Mouse (Mus musculus) urinary bladder, postnatal 10 days (tissue): ENCODE data around the gene Fig4.

Experiments used
- DNase-seq: peaks from one replicate; pipeline ENCODE4 v3.0.0; 2022; ENCODE audit warnings: low spot score

Gene Fig4

GRCm38 (mm10) chr10:41214083-41214482 lies 89.0 kb downstream of the Fig4 start:
- DNase-seq = no peak

DNA sequence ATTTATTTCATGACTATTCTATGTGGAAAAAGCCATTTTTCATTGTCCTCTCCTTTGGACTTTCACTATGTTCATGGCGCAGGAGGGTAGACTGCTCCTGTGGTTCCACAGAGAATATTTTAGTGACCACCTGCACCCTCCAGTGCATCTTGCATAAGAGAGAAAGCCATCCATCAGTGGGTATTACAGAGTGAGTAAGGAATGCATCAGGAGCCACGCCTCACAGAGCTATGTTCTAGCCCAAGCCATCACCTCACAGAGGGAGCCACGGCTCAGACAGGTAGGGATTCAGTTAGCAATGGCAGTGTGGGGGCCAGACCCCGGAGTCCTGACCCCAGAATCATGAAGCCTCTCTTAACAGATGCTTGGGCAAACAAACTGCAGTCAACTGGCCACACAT lies 93.5 kb downstream of the Fig4 start:
- no peak for DNase-seq

DNA sequence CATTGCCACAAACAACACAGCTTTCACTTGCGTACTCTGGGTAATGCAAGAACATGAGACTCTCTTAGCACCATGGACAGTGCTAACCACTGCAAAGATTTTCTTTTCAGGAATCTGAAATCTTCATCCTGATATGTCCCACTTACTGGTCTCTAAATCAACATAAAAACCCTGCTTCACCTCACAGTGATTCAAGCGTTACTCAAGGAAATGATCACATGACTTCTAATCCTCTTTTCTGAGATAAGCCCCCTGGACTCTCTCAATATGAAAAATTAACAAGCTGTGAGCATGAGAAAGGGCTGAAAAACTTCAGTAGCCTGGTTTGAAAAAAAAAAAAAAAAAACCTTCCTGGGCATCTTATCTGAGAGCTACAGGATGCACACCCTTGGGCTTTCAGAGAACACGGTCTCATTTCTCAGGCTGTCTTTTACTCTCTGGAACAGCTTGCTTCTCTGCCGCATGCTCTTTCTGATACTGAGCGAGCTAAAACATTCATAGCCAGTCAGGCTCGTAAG lies 94.1 kb downstream of the Fig4 start:
- no peak for DNase-seq

GRCm38 (mm10) chr10:41205647-41206046 lies 97.4 kb downstream of the Fig4 start:
- no peak for DNase-seq

- DNase-seq = no peak
Observed at GRCm38 (mm10) chr10:41204637-41205315, 98.3 kb downstream of the Fig4 start.

DNA sequence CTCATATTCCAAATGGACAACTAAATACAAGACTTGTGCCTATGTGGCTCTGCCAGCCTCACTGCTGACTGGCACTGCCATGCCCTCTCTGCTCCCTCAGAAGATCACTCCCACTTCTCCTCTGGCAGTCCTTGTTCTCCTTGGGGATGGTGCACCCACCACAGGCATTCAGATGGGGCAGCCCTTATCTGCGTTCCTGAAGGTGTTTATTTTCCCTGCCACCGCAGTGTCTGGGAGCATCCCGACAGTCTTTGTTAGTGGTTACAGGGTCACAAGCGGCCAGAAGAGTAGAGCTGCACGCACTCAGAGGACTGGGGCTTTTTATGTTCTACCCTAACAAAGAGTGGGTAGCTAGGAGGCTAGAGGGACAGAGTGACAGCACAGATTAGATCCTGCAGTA lies 98.9 kb downstream of the Fig4 start:
- DNase-seq = no peak

GRCm38 (mm10) chr10:41198719-41199118 lies 104.3 kb downstream of the Fig4 start:
- DNase-seq = no peak

- DNase-seq = no peak
Observed at GRCm38 (mm10) chr10:41197788-41198187, 105.3 kb downstream of the Fig4 start.

GRCm38 (mm10) chr10:41196295-41196694 lies 106.8 kb downstream of the Fig4 start:
- no peak for DNase-seq

DNA sequence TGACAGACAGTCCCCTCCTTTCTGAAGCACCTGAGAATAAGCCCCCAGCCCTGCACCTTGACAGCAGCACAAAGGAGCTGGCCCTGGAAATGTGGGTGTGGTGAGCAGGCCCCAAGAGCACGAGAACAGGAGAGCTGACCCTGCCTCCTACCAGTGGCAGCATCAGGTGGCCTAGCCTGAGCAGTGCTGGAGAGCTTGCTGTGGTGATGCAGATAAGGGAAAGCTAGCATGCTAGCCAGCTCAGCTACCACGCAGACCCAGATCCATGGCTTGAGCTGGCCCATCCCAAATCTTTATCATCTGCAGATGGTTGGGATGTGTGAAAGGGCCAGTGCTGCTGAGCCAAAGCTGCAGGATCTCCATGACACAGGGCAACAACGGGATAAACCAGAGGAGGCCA lies 113.7 kb downstream of the Fig4 start:
- no peak for DNase-seq

DNA sequence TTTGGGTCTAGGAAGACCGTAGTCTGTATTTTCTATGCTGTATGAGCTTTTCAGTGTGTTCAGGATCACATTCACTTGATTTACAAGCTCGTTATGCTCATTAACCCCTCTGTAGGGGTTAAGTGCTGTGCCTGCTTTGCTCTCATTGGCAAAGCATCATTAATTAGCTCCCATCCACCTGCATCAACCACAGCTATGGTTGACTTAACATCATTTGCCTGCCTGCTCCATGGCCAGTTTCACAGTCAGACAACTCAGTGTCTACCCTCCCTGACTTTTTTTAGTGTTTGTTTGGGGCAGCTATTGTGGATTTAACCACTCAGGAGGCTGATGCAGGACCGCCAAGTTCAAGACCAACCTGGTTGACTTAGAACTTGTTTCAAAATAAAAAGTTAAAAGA lies 119.1 kb downstream of the Fig4 start:
- DNase-seq = no peak

GRCm38 (mm10) chr10:41182644-41183043 lies 120.4 kb downstream of the Fig4 start:
- no peak for DNase-seq

DNA sequence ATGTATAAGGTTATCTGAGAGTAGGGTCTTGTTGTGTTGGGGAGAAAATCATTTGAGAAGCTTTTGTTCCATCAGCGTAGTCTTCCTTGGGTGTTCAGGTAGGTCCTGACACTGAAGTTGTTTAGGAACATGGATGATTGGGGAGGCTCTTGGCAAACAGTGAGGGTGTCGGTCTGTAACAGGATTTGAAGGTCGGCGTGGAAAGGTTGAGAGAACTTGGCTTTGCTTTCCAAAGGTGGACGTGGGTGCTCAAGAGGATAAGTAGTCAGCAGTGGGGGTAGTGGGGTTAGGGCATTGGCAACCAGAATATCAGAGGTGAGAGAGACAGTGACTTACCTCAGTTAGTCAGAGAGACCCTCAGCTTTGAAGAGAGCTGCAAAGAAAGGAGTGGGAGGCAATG lies 136.9 kb downstream of the Fig4 start:
- no peak for DNase-seq

- no peak for DNase-seq
Observed at GRCm38 (mm10) chr10:41163108-41163507, 140.0 kb downstream of the Fig4 start.

DNA sequence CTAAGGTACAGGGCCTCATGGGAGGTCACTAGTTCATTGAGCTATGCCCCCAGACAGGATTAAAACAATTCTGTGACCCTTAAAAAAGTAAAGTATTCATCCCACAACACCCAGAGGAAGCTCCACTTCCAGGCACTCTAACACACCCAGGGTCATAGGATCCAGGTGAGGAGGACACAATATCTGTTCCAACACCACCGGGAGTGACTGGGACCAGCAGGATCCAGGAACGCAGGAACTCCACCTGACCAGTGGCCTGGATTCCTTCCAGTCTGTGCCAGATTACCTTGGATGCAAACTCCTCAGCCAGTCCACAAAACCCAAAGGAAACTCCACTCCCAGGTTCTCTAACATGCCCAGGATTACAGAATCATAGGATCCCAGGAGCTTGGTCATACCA lies 145.8 kb downstream of the Fig4 start:
- no peak for DNase-seq

- no peak for DNase-seq
Observed at GRCm38 (mm10) chr10:41156693-41157092, 146.4 kb downstream of the Fig4 start.

DNA sequence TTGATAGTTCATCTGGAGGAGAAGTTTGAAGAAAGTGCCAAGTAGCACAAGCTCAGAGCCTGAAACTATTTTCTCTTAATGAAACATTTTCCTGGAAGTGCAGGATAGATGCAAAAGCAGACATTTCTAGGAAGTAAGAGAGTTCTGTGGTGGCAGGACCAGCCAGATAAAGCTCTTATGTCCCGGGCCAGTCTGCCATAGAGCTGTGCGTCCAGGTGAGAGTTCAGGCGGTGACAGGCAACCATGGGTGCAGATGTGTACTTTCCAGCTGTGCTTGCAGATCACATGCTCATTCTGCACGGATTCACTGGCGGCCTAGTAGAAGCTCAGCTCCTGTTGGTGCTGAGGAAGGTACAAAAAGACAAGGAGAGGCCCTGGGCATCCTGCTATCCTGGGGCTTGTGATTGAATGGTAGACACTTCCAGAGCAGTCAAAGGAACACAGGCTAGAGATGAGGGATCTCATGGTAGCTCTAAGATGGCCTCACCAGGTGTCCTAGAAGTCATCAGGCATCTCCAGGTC lies 149.8 kb downstream of the Fig4 start:
- no peak for DNase-seq

GRCm38 (mm10) chr10:41151901-41152300 lies 151.2 kb downstream of the Fig4 start:
- DNase-seq = no peak

- DNase-seq = no peak
Observed at GRCm38 (mm10) chr10:41151441-41151840, 151.6 kb downstream of the Fig4 start.

DNA sequence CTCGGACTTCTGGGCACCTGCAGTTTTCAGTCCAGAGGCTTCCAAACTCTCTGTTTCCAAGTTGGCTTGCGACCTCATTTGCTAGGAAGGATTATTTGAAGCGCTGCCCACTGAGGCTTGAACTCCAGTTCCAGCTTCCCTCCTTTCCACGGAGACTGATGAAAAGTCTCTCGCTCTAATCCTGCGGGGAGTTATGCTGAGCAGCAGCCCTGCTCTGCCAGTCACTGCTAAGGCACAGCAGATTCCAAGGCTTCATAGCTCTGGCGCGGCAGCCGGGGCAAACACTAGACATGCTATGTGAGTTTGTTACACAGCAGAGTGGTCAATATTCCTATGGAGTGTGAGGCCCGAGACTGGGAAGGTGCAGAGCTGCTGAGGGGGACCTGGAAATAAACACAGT lies 152.0 kb downstream of the Fig4 start:
- no peak for DNase-seq

DNA sequence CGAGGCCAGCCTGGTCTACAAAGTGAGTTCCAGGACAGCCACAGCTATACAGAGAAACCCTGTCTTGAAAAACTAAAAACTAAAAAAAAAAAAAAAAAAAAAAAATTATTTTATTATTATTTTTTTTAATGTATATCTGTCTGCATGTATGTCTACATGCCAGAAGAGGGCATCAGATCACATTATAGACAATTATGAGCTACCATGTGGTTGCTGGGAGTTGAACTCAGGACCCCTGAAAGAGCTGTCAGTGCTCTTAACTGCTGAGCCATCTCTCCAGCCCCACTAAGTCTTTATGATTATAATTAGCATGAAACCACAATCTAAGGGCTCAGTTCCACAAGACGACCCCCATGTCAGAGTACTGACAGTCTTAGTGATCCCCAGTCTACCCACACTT lies 152.6 kb downstream of the Fig4 start:
- no peak for DNase-seq

GRCm38 (mm10) chr10:41149307-41149706 lies 153.8 kb downstream of the Fig4 start:
- no peak for DNase-seq

DNA sequence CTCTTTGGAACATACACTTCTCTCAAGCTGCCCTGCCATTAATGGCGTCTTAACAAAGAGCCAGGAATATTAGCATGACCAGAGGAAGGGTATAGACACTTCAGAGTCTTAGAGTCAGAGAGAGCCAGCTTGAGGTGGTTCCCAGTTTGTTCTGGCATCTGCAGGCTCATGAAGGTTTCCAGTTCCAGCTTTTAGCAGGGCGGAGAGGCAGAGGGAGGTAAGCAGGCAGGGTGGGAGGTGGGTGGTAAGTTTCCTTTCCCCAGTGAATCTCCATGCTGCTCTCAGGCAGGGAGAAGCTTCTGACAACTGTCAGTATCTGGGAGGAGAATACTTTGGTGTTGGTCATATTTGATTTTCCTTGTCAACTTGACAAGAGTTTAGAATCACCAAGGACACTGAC lies 156.9 kb downstream of the Fig4 start:
- DNase-seq = no peak
